Mouse (Mus musculus): ENCODE results near the gene Rpl22.

Rpl22 gene

DNA sequence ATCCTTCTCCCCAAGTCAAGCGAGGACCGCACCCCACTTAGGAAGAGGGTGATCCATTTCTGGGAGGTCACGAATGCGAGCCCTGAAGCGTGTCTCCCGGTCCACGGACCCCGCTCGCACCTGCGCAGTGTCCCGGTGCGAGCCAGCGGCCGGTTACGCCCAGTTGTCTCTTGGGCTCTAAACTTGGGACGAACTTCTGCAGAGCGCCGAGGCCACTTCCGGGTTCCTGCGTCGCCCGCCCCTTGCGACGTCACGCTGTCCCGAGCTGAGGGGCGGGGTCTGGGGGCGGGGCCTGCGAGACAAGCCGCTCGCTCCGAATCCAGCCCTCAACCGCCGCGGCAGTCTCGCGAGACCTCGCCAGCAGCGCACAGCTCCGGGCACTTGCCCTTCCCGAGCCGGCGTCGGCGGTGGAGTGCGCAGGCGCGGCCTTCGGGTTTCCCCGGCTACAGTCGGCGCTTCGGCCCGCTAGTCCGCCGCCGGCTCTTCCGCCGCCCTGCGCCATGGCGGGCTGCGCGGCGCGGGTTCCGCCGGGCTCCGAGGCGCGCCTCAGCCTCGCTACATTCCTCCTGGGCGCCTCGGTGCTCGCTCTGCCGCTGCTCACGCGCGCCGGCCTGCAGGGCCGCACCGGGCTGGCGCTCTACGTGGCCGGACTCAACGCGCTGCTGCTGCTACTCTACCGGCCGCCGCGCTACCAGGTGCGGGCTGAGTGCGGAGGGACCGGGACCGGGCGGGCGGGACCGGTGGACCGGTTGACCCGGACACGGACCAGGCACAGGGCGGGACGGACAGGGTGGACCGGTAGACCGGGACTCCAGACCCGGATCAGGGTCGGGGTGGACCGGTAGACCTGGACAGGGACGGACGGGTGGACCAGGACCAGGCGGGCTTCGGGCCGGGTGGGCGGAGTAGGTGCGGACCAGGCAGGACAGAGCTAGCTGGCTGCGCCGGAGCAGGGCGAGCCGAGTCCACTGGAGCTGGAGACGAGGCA is 28.4 kb upstream of the Rpl22 start, which contains the start of gene Icmt:
Gene Icmt, plus strand, starts transcription at position 354 of the 988 bp plus-strand sequence.
- DNase-seq (ENCODE audit: low spot score in 2 of 2): peak; percentile 99 to 100

GRCm38 (mm10) chr4:152298836-152299235 is 26.7 kb upstream of the Rpl22 start:
- no peak for DNase-seq (ENCODE audit: low spot score in 2 of 2)

DNA sequence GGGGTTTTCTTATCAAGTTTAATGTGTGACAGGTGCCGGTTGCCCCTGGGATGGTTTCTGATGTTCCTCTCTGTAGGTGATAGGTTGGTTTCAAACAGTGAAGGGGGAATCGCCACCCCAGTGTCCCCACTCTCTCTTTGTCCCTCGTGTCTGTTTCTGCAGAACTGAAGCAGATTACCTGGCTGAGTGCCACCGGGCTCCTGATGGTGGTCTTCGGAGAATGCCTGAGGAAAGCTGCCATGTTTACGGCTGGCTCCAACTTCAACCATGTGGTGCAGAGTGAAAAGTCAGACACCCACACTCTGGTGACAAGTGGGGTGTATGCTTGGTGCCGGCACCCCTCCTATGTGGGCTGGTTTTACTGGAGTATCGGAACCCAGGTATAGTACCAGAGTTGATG is 25.2 kb upstream of the Rpl22 start:
- DNase-seq (ENCODE audit: low spot score in 2 of 2): no peak

DNA sequence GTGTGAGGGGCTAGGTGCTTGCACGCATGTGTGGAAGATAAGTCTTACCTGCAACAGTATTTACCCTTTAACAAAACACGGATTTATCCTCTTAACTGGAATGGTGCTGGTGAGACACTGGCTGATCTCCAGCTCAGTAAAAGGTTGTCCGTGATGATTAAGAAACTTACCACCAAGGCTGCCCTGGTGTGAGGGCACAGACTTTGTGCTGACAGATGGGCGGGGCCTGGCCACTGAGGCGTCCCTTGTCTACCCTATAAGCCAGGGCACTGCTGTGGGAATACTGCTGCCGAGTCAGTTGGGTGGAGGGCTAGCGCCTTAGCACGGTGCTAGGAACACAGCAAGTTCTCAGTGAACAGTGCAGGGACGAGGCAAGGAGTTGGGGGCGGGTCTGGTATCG is 23.5 kb upstream of the Rpl22 start:
- DNase-seq (ENCODE audit: low spot score in 2 of 2): no peak

GRCm38 (mm10) chr4:152303172-152303571 is 22.4 kb upstream of the Rpl22 start:
- no peak for DNase-seq (ENCODE audit: low spot score in 2 of 2)

- DNase-seq (ENCODE audit: low spot score in 2 of 2): peak in 1 of 2 experiments; percentile 65
Measured at GRCm38 (mm10) chr4:152304685-152305084, 20.9 kb upstream of the Rpl22 start.

GRCm38 (mm10) chr4:152305991-152306390 is 19.6 kb upstream of the Rpl22 start:
- no peak for DNase-seq (ENCODE audit: low spot score in 2 of 2)

DNA sequence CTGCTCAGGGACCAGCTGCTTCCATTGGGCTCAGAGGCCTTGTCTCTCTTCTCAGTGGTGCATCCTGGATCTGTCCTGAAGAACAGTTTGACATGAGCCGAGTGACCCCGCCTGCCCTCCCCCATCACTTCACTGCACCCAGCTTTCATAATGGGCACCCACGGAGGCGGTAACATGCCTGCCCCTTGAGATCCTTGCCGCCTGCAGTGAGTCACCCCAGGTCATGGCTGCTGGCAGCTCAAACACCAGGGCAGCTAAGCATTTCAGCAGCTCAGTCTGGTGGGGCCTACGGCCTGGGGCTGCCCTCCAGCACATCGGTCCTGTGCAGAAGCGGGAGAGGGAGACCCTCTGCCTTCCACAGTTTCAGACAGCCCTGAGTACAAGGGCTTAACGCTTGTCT is 18.0 kb upstream of the Rpl22 start:
- DNase-seq (ENCODE audit: low spot score in 2 of 2): no peak

DNA sequence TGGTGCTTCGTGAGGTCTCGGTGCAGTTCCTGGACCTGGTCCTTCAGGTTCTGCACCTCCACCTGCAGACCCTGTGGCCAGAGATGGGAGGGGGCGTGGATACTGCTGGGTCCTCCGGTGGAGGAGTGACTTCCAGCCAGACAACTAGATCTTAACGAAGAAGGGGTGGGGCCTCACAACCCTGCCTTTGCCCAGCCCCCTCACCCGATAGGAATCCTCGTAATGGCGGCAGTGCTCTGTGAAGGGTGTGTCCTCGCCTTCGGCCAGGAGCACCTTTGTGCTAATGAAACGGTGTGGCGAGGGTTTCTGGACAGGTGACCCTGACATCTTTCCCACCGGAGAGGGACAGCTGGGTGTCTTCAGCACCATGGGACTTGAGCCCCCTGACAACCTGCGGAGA is 13.4 kb upstream of the Rpl22 start:
- DNase-seq (ENCODE audit: low spot score in 2 of 2): no peak

DNA sequence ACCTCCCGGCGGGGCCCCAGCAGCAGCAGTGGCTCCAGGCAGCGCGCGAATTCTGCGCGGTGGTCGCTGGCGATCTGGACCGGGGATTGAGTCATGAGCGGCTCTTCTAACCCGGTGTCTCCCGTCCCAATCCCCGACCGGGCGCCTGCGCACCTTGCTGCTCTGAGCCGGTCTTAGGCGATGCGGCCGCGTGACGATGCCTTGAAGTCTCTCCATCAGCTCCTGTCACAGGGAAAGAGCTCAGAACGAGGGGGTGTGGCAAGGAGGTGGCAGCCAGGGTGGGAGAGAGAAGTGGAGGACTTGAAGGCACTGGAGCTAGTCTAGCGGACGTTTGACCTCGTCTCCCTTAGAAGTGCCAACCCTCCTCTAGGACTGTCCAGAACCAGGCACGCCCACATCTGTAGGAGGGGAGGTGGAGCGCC is 12.3 kb upstream of the Rpl22 start:
- DNase-seq (ENCODE audit: low spot score in 2 of 2): no peak

DNA sequence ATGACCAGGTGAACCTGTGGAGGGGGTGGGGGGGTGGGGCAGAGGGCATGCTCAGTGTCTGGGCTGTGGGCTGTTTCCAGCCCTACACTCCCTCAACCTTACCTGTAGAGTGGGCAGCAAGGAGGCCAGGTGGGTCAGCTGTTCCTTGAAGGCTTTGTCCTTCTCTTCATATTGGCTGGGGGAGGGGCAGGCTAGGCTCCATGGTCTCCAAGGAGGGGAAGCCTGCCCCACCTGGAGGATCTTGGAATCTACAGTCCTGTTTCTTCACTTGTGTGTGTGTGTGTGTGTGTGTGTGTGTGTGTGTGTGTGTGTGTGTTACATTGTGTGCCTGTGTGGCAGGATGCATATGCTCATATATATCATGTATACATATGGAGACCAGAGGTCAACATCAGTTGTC is 11.6 kb upstream of the Rpl22 start:
- peak in 1 of 2 experiments; percentile 63 for DNase-seq (ENCODE audit: low spot score in 2 of 2)

DNA sequence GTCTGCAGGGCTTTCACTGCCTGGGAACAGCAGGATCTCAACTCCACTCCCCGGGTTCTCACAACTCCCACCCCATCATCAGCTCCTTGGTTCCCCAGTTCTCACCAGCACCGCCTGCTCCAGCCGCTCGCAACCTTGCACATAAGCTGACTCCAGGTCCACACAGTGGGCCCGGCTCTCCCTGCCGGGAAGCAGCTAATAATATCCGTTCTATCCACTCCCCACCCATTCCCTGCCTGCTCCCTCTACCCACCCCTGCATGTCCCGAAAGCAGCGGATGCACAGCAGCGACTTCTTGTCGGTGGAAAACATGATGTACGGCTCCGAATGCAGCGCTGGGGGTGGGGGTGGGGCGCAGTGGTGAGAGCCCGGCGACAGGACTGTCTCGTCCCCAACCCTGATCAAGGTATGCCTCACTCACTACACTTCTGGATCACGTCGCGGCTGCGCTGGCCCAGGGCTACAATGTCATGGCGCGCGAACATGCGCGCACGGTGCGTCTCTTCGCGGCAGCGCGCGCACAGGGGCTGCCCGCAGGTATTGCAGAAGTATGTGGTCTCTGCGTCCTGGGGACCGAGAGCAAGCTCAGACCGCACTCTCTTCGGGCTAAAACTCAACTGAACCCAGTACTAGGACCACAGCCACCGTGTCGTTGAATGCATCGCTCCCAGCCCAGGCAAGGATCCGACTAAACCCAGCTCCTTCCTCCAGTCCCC is 9.9 kb upstream of the Rpl22 start:
- no peak for DNase-seq (ENCODE audit: low spot score in 2 of 2)

DNA sequence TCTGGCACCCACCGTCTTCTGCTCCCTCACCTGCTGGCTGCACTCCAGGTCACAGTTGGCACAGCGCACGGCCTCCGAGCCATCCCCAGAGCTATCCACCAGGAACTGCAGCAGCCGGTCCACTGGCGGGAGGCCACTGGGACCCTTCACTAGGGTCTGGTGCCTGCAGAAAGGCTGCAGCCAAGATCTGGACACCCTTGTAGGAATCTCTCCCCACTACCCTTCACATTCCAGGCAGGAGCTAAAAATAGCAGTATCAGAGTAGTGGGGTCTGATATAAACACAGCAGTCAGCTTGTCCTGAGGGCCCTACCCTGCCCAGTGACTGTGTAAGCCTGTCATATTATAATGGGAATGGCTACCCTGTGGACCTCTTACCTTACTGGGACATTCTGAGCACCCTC is 7.9 kb upstream of the Rpl22 start:
- no peak for DNase-seq (ENCODE audit: low spot score in 2 of 2)

DNA sequence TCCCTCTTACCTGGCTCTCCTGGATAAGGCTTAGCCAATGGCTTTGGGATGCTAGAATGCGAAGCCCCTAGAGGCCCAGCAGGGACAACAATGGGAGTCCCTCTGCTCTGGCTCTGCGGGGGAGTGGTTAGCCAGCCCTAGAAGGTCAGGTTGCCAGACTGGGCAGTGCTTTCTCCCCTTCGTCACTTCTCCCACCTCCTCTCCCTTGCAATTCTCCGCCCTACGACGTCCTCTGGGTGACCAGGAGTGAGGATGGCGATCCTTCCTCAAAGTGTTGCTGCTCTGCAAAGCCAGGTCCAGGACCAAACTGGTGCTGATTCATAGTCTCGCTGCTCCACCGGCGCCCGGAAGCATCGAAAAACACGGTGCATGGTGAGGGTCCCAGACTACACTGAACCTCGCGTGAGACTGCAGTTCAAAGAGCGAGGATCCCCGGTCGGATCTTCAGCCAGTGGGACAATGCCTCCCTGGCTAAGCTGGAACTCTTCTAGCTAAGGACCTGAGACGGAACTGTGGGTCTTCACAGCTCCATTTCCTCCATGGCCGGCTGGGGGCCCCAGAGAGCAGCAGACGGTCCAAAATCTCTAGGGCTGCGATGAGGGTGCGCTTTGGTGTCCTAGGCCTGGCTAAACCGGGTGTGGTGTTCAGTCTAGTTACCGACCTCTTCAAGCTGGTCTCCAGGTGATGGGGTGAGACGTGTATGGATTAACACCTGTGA is 6.9 kb upstream of the Rpl22 start, which contains the start of gene Rnf207:
Gene Rnf207, minus strand, starts transcription at position 477 of the 718 bp plus-strand sequence.
- DNase-seq (ENCODE audit: low spot score in 2 of 2): peak in 1 of 2 experiments; percentile 49

DNA sequence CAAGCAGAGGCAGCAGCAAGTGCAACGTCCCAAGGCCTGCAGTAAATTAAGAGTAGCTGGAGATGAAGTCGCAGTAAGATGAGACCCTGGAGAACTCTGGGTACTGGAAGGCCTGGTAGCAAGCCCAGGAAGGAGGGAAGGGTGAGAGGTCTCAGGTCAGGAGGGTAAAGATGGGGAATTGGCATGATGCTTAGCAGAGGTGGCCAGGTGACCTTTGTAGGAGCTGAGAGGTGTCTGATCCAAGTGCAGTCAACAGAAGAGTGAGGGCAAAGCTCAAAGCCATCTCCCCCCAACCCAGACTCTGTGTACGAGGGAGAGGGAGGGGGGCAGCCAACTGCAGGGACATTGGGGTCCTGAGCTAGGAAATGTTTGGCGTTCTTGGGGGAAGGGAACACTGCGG is 4.1 kb upstream of the Rpl22 start:
- no peak for DNase-seq (ENCODE audit: low spot score in 2 of 2)

- DNase-seq (ENCODE audit: low spot score in 2 of 2): no peak
Measured at GRCm38 (mm10) chr4:152324641-152325562, 640 bp upstream of the Rpl22 start.

GRCm38 (mm10) chr4:152326543-152326942 is 1.0 kb downstream of the Rpl22 start:
- no peak for DNase-seq (ENCODE audit: low spot score in 2 of 2)

DNA sequence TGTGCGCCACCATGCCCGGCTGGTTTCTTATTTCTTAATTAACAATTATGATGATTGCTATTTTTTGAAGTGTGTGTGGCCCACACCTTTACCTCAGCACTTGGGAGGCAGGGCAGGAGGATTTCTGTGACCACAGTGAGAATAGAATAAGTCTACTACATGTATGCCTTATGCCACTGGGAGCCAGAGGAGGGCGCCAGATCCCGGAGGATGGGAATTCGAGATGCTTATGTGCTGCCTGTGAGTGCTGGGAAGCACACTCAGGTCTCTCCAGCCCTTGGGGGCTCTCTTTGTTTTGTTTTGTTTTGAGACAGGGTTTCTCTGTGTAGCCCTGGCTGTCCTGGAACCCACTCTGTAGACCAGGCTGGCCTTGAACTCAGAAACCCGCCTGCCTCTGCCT is 3.1 kb downstream of the Rpl22 start:
- peak in 1 of 2 experiments; percentile 49 for DNase-seq (ENCODE audit: low spot score in 2 of 2)

DNA sequence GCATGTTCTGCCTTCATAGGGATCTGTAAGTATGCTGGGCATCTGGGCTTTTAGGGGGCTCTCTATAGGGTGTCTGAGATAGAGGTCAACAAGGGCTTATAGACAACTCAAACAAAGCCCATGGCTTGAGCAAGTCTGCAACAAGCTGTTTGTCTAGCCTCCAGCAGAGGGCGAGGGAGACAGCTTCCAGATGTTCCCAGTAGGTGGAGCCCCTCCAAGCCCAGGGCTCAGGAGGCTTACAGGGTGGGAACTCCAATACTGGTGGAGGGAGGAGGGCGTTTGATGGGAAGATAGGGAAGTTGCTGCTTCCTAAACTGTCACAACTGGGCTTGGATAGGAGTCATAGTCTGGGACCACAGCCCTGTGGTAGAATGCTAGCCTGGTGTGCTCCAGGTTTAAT is 7.4 kb downstream of the Rpl22 start:
- peak; percentile 66 to 69 for DNase-seq (ENCODE audit: low spot score in 2 of 2)

- no peak for DNase-seq (ENCODE audit: low spot score in 2 of 2)
Measured at GRCm38 (mm10) chr4:152333587-152333986, 8.0 kb downstream of the Rpl22 start.

GRCm38 (mm10) chr4:152337772-152338171 is 12.2 kb downstream of the Rpl22 start:
- DNase-seq (ENCODE audit: low spot score in 2 of 2): no peak

Measured in cerebellum, postnatal 4 days (tissue).